Mouse (Mus musculus) testis, adult 2 months (tissue): ENCODE data around the gene Olfr223.

Experiments
- CTCF ChIP-seq: fragments of 200-500 bp; IDR thresholded peaks from 2 replicates; pipeline ENCODE4 v1.5.1; 2012; ENCODE audit warnings: low read depth, mild to moderate bottlenecking, inconsistent platforms, low read length, moderate library complexity; ENCODE audit not compliant: control insufficient read depth, insufficient read depth, insufficient replicate concordance
- POLR2A ChIP-seq: fragments of 200-500 bp; IDR thresholded peaks from 2 replicates; pipeline ENCODE4 v1.6.1; 2012; ENCODE audit warnings: low read depth, mild to moderate bottlenecking, inconsistent platforms, low read length, moderate library complexity; ENCODE audit not compliant: control insufficient read depth

DNA sequence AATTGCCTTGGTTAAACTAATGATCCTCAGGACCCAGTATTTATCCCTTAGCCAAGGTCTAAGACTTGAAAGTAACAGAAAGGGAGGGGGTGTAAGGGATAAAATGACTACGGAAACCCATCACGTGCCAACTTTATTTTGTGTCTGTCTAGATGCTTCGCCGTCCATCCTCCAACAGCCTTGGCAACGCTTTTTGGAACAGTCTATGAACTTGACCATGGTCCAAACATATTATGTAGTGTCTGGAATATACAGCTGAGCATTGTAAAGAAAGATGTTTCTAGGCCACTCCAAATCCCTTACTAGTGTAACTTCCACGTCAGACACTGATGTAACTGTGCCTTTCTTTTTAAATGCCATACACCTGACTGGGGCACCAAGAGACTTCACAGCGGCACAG is 33.1 kb upstream of the Olfr223 start:
- TF ChIP-seq CTCF: no peak
- TF ChIP-seq POLR2A: no peak
